Mouse (Mus musculus): ENCODE data around the gene Gpd1l. TPM values are rescaled to one million over a fixed set of nuclear protein-coding genes. Genes with fewer than 3 reads are reported as not detected.

The Gpd1l gene
- total and polyA plus RNA-seq, 3 experiments = 33.3 to 42.0 (median 36.9) TPM

DNA sequence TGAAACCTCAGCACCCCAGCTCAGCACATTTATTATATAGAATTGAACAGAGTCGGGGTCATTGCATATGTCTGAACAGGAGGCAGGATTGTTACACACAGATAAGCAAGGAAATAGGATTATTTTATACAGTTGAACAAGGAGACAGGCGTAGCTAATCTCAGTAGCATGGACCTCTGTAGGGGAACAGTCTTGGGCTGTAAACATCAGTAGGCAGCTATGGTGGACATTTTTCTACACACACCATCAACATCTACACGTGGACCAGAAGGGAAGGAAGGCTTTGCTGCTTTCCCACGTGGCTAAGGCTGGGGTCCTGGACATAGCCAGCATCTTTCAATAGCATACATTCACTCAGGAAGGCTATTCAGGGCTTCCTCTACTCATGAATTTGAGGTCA, 37.9 kb downstream of the Gpd1l start:
- DNase-seq = no peak
- TF ChIP-seq EP300 (IDR thresholded peaks at IDR 0.05; ENCODE audit: insufficient read depth, low read depth, low read length) = no peak
- no peak for TF ChIP-seq POLR2A (IDR thresholded peaks at IDR 0.05; ENCODE audit: insufficient read depth, low read depth, low read length)
- TF ChIP-seq CTCF (IDR thresholded peaks at IDR 0.05) = no peak
- H3K4me1 ChIP-seq (ENCODE audit: control insufficient read depth, insufficient read depth, low read length) = no peaks in the 10 kb centered on the region
- peaks cover 4% of the 10 kb centered on the region for H3K36me3 ChIP-seq (ENCODE audit: control insufficient read depth, insufficient read depth, low read length)
- intact Hi-C loops (cut with DNase I) = no loop called here
- 70% methylated on average over 4 of the region's 4 CpGs for WGBS
- no peak overlapping the region for H3K4me3 ChIP-seq
- H3K27ac ChIP-seq = no peak overlapping the region
- H3K9ac ChIP-seq (ENCODE audit: low read depth, low read length) = no peak overlapping the region
- no peaks in the 10 kb centered on the region for H3K79me2 ChIP-seq (replicated peaks; ENCODE audit: control insufficient read depth, insufficient read depth, low read length)
- H3K27me3 ChIP-seq (ENCODE audit: control insufficient read depth, insufficient read depth, low read length) = no peaks in the 10 kb centered on the region

DNA sequence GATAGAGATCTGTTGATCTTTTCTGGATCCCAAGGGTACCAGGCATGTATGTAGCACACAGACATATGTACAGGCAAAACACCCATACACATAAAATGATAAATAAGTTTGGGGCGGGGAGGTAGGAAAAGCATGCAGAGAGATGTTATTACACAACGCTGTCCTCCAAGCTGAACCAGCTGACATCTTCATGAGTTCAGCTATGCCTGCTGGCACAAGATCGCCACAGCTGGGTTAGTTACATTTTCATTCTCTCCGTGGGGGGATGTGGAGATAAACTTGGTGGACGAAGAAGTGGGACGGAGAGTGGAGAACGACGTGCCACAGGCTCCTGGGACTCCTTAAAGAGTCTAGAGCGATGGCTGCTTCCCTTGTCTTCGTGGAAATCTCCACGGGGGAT, 40.8 kb downstream of the Gpd1l start:
- WGBS = 75% methylated on average over 11 of the region's 11 CpGs
- intact Hi-C loops (cut with DNase I) = no loop called here
- DNase-seq = no peak

DNA sequence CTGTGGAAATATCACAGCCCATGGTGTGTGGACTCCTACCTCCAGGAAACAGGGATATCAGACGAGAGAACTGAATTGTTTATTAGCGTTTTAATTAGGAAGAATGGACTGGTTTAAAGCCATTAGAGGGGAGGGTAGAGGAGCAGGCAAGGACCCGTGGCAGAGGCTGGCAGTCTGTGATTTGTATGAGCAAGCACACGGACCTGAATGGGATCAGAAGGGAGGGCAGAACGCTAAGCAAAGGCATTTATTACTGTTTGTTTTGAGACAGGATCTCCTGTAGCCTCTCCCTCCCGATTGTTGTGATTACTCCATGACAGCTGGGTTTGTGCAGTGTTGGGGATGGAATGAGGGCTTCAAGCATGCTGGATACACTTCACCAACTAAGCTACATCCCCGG, 43.4 kb downstream of the Gpd1l start:
- WGBS = 46% methylated on average over 7 of the region's 7 CpGs

More for the DNA sequence above, 40.8 kb downstream of the Gpd1l start:
- Histone ChIP-seq H3K27me3 (ENCODE audit: control insufficient read depth, insufficient read depth, low read length) (no peaks in the 10 kb centered on the region), H3K36me3 (ENCODE audit: control insufficient read depth, insufficient read depth, low read length) (no peaks in the 10 kb centered on the region), H3K9ac (ENCODE audit: low read depth, low read length) (no peak overlapping the region), H3K4me3 (no peak overlapping the region), H3K4me1 (ENCODE audit: control insufficient read depth, insufficient read depth, low read length) (no peaks in the 10 kb centered on the region), H3K79me2 (replicated peaks; ENCODE audit: control insufficient read depth, insufficient read depth, low read length) (no peaks in the 10 kb centered on the region), H3K27ac (no peak overlapping the region)
- TF ChIP-seq EP300 (IDR thresholded peaks at IDR 0.05; ENCODE audit: insufficient read depth, low read depth, low read length) = no peak
- TF ChIP-seq POLR2A (IDR thresholded peaks at IDR 0.05; ENCODE audit: insufficient read depth, low read depth, low read length) = no peak
- no peak for TF ChIP-seq CTCF (IDR thresholded peaks at IDR 0.05)

DNA sequence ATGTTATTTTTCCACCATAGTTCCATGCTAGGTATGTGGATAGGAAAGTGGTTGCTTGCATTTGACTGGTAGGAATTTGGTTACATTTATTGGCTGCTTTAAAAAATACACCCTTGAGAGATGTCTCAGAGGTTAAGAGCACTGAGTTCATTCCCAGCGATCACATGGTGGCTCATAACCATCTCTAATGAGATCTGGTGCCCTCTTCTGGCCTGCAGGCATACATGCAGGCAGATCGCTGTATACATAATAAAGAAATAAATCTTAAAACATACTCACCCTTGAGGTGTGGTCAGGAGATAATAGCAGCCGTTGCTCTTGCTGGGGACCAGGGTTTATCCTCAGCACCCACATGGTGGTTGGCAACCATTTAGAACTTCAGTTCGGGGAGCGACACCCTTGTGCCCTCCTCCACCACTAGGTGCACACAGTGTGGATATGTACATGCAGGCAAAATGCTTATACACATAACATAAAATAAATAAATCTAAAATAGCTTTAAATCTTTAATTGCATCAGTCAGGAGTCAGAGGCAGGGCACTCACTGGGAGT, 44.9 kb downstream of the Gpd1l start:
- Histone ChIP-seq H3K27me3 (ENCODE audit: control insufficient read depth, insufficient read depth, low read length) (no peaks in the 10 kb centered on the region), H3K4me1 (ENCODE audit: control insufficient read depth, insufficient read depth, low read length) (no peaks in the 10 kb centered on the region), H3K27ac (no peak overlapping the region), H3K36me3 (ENCODE audit: control insufficient read depth, insufficient read depth, low read length) (no peaks in the 10 kb centered on the region), H3K4me3 (no peak overlapping the region), H3K79me2 (replicated peaks; ENCODE audit: control insufficient read depth, insufficient read depth, low read length) (no peaks in the 10 kb centered on the region), H3K9ac (ENCODE audit: low read depth, low read length) (no peak overlapping the region)
- 92% methylated on average over 5 of the region's 5 CpGs for WGBS
- DNase-seq = no peak
- peak; percentile 47 for TF ChIP-seq CTCF (IDR thresholded peaks at IDR 0.05)
- no peak for TF ChIP-seq EP300 (IDR thresholded peaks at IDR 0.05; ENCODE audit: insufficient read depth, low read depth, low read length)
- no peak for TF ChIP-seq POLR2A (IDR thresholded peaks at IDR 0.05; ENCODE audit: insufficient read depth, low read depth, low read length)
- intact Hi-C loops (cut with DNase I) = loop anchor here (5.0 kb wide), 1 partner anchor 72 kb away; no protein-coding TSS in a partner anchor

More for the DNA sequence above, 43.4 kb downstream of the Gpd1l start:
- Histone ChIP-seq H3K27ac (no peak overlapping the region), H3K27me3 (ENCODE audit: control insufficient read depth, insufficient read depth, low read length) (no peaks in the 10 kb centered on the region), H3K9ac (ENCODE audit: low read depth, low read length) (no peak overlapping the region), H3K4me3 (no peak overlapping the region), H3K4me1 (ENCODE audit: control insufficient read depth, insufficient read depth, low read length) (no peaks in the 10 kb centered on the region), H3K36me3 (ENCODE audit: control insufficient read depth, insufficient read depth, low read length) (no peaks in the 10 kb centered on the region), H3K79me2 (replicated peaks; ENCODE audit: control insufficient read depth, insufficient read depth, low read length) (no peaks in the 10 kb centered on the region)
- intact Hi-C loops (cut with DNase I) = no loop called here
- no peak for DNase-seq
- TF ChIP-seq CTCF (IDR thresholded peaks at IDR 0.05) (no peak), EP300 (IDR thresholded peaks at IDR 0.05; ENCODE audit: insufficient read depth, low read depth, low read length) (no peak), POLR2A (IDR thresholded peaks at IDR 0.05; ENCODE audit: insufficient read depth, low read depth, low read length) (no peak)

DNA sequence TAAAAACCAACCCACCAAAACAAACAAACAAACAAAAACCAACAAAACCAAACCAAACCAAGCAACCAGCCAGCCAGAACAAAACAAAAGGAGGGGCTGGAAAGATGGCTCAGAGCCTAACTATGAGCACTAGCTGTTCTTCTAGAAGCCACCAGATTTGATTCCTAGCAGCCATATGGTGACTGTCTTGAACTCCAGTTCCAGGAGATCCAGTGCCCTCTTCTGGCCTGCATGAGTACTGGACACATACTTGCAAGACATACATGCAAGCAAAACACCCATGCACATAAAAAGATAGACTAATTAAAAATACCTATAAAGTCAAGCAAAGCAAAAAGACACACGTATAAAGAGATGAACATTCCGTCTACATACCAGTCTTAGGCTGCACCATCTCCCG, 46.1 kb downstream of the Gpd1l start:
- no peaks in the 10 kb centered on the region for H3K27me3 ChIP-seq (ENCODE audit: control insufficient read depth, insufficient read depth, low read length)
- TF ChIP-seq EP300 (IDR thresholded peaks at IDR 0.05; ENCODE audit: insufficient read depth, low read depth, low read length) = no peak
- peak; percentile 75 for TF ChIP-seq CTCF (IDR thresholded peaks at IDR 0.05)
- H3K79me2 ChIP-seq (replicated peaks; ENCODE audit: control insufficient read depth, insufficient read depth, low read length) = no peaks in the 10 kb centered on the region
- no peak overlapping the region for H3K9ac ChIP-seq (ENCODE audit: low read depth, low read length)
- intact Hi-C loops (cut with DNase I) = loop anchor here (1.0 to 5.0 kb wide), 2 partner anchors 70 to 89 kb away; no protein-coding TSS in a partner anchor
- WGBS = 93% methylated on average over 3 of the region's 3 CpGs
- DNase-seq = peak in 1 of 2 experiments; percentile 18
- H3K27ac ChIP-seq = no peak overlapping the region
- no peaks in the 10 kb centered on the region for H3K36me3 ChIP-seq (ENCODE audit: control insufficient read depth, insufficient read depth, low read length)
- H3K4me3 ChIP-seq = no peak overlapping the region
- no peaks in the 10 kb centered on the region for H3K4me1 ChIP-seq (ENCODE audit: control insufficient read depth, insufficient read depth, low read length)

DNA sequence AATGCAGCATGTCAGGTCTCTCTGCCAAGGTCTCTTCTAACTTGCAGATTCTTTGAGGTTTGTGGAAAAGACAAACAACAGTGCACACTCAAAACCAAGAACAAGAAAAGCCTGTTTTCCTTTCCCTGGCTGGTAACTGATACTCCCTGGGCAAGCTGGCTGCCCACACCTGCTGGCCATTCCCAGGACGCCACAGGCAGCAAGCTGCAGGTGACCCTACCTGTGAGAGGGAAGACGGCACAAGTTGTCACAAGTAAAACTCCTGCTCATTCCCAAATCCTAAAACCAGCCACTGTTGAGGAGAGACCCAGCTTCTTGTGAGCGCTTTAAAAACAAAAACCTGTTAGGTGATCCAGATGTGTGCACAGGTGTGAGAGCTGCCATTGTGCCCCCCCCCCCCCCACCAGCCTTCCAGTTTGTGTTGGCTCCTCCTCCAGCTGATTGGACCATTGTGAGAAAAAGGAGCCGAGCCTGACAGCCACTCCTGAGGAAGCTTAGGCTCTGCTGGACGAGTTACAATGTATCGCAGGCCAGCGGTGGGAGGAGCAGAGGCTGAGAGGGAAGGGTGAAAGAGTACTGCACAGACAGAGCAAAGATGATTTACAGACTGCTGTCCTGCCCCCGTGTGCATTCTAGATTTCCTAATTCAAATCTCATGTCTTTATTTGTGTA, 47.7 kb downstream of the Gpd1l start:
- H3K27ac ChIP-seq = no peak overlapping the region
- H3K36me3 ChIP-seq (ENCODE audit: control insufficient read depth, insufficient read depth, low read length) = no peaks in the 10 kb centered on the region
- no peak for DNase-seq
- H3K9ac ChIP-seq (ENCODE audit: low read depth, low read length) = no peak overlapping the region
- H3K27me3 ChIP-seq (ENCODE audit: control insufficient read depth, insufficient read depth, low read length) = no peaks in the 10 kb centered on the region
- WGBS = 34% methylated on average over 8 of the region's 8 CpGs
- H3K79me2 ChIP-seq (replicated peaks; ENCODE audit: control insufficient read depth, insufficient read depth, low read length) = no peaks in the 10 kb centered on the region
- H3K4me1 ChIP-seq (ENCODE audit: control insufficient read depth, insufficient read depth, low read length) = no peaks in the 10 kb centered on the region
- TF ChIP-seq CTCF (IDR thresholded peaks at IDR 0.05) (no peak), EP300 (IDR thresholded peaks at IDR 0.05; ENCODE audit: insufficient read depth, low read depth, low read length) (no peak), POLR2A (IDR thresholded peaks at IDR 0.05; ENCODE audit: insufficient read depth, low read depth, low read length) (no peak)
- H3K4me3 ChIP-seq = no peak overlapping the region
- intact Hi-C loops (cut with DNase I) = loop anchor here (5.0 kb wide), 1 partner anchor 69 kb away; no protein-coding TSS in a partner anchor

Data from heart, adult 2 months (tissue).